Mouse (Mus musculus): Measurements from ENCODE around the gene Rad51b. TPM values are rescaled to one million over a fixed set of nuclear protein-coding genes. Genes with fewer than 3 reads are reported as not detected.

Rad51b gene
- total and polyA plus RNA-seq, 3 experiments: 6.5 to 8.6 (median 8.5) TPM

- Histone ChIP-seq H3K4me3 (replicated peaks in 1 of 3; ENCODE audit: low read depth in 2 of 3, low read length in 2 of 3, poor library complexity in 1 of 3) (no peak overlapping the region), H3K9me3 (replicated peaks; ENCODE audit: low read length) (no peaks in the 10 kb centered on the region), H3K27me3 (replicated peaks) (no peaks in the 10 kb centered on the region), H3K79me2 (replicated peaks; ENCODE audit: control insufficient read depth, extremely low read depth, insufficient read depth, poor library complexity, severe bottlenecking) (no peaks in the 10 kb centered on the region), H3K9ac (ENCODE audit: insufficient read depth, low read depth) (no peak overlapping the region), H3K27ac (ENCODE audit: insufficient read depth, low read depth) (no peak overlapping the region), H3K4me2 (ENCODE audit: insufficient read depth, low read depth, poor library complexity, severe bottlenecking) (no peak overlapping the region), H3K36me3 (replicated peaks in 1 of 2; ENCODE audit: control insufficient read depth in 1 of 2, insufficient read depth in 1 of 2, low read length in 1 of 2) (peaks cover 0 to 14% of the 10 kb centered on the region in 2 experiments), H3K4me1 (ENCODE audit: control insufficient read depth in 1 of 2, insufficient read depth in 2 of 2) (peaks cover 5 to 11% of the 10 kb centered on the region in 2 experiments; a peak in 2 of 4 replicates)
- dilution Hi-C loops (cut with MboI; ENCODE audit: extremely low pct_ligation_motif_present, extremely low pct_unique_long_range_greater_than_20kb, low sequenced_read_pairs): no loop called here
- in situ Hi-C loops (cut with MboI; ENCODE audit: low pct_ligation_motif_present, low pct_unique_long_range_greater_than_20kb, low sequenced_read_pairs): no loop called here
- no peak for DNase-seq (ENCODE audit: extremely low read depth)
- TF ChIP-seq USF2 (conservative IDR thresholded peaks at IDR 0.05; ENCODE audit: low read depth, low read length) (no peak), MAX (IDR thresholded peaks at IDR 0.05; ENCODE audit: low read length) (no peak), ZKSCAN1 (IDR thresholded peaks at IDR 0.05; ENCODE audit: borderline replicate concordance, low read depth, low read length) (no peak), UBTF (IDR thresholded peaks at IDR 0.05; ENCODE audit: low read depth, low read length) (no peak), ZNF384 (IDR thresholded peaks at IDR 0.05; ENCODE audit: low read depth, low read length) (no peak), POLR2AphosphoS2 (IDR thresholded peaks at IDR 0.05; ENCODE audit: low read depth, low read length) (no peak), SMC3 (IDR thresholded peaks at IDR 0.05; ENCODE audit: low read depth, low read length) (no peak), BHLHE40 (IDR thresholded peaks at IDR 0.05; ENCODE audit: low read depth, low read length) (no peak), KAT2A (IDR thresholded peaks at IDR 0.05; ENCODE audit: insufficient replicate concordance, low read length) (no peak), MEF2A (IDR thresholded peaks at IDR 0.05; ENCODE audit: borderline replicate concordance, low read depth, low read length) (no peak), NELFE (IDR thresholded peaks at IDR 0.05; ENCODE audit: low read depth, low read length) (no peak), GABPA (IDR thresholded peaks at IDR 0.05; ENCODE audit: insufficient replicate concordance, low read depth, low read length) (no peak), TCF12 (IDR thresholded peaks at IDR 0.05; ENCODE audit: low read depth, low read length) (no peak), HCFC1 (IDR thresholded peaks at IDR 0.05; ENCODE audit: low read depth, low read length) (no peak), POLR2A (IDR thresholded peaks at IDR 0.05; ENCODE audit: low read depth, low read length) (no peak), JUN (IDR thresholded peaks at IDR 0.05; ENCODE audit: insufficient read depth, low read depth, low read length) (no peak), ELF1 (IDR thresholded peaks at IDR 0.05; ENCODE audit: low read depth, low read length) (no peak)
These were observed 205.9 kb downstream of the Rad51b start for GRCm38 (mm10) chr12:79502862-79503581.

DNA sequence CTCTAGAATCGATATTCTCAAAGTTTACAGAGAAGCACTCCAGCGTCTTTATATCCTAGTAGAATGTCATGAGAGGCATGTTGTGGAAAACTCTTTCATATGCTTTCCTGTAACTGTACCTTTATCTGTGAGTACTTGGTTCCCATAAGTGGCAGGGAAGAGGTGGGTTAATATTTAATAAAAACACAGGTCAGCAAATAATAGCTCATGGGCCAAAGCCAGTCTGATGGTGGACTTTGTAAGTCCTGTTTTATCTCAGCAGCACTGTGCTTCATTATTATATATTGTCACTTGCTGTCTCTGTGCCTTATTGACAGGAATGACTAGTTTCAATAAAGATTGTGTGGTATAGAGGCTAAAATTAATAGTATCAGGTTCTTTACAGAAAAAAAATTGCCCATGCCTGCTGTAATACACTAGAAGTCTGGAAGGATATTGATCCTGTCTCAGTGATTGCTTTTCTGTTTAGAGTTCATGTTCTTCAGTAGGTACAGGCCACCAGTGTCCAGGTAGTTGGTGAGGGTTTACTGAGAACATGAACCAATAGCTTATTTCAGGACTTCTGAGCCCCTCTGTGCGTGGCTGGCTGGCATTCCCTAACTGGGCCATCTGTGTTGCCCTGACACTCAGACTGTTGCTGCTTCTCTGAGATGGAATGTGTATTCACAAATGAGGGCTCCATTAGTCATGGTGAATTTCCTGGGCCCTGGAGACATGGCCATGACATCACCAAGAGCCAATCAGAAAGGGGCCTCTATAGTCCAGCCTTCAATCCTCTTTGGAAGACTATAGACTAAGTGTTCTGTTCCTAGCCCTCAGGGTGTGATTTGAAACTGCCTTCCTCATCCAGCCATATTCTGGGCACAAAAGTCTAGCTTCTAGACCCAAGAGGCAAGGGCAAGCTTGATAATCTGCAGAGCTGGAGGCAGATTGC, 206.8 kb downstream of the Rad51b start:
- Histone ChIP-seq H3K4me3 (replicated peaks in 1 of 3; ENCODE audit: low read depth in 2 of 3, low read length in 2 of 3, poor library complexity in 1 of 3) (no peak overlapping the region), H3K36me3 (replicated peaks in 1 of 2; ENCODE audit: control insufficient read depth in 1 of 2, insufficient read depth in 1 of 2, low read length in 1 of 2) (peaks cover 0 to 14% of the 10 kb centered on the region in 2 experiments), H3K9ac (ENCODE audit: insufficient read depth, low read depth) (no peak overlapping the region), H3K9me3 (replicated peaks; ENCODE audit: low read length) (no peaks in the 10 kb centered on the region), H3K27me3 (replicated peaks) (no peaks in the 10 kb centered on the region), H3K4me1 (ENCODE audit: control insufficient read depth in 1 of 2, insufficient read depth in 2 of 2) (peaks cover 6 to 14% of the 10 kb centered on the region in 2 experiments; a peak in 2 of 4 replicates), H3K79me2 (replicated peaks; ENCODE audit: control insufficient read depth, extremely low read depth, insufficient read depth, poor library complexity, severe bottlenecking) (no peaks in the 10 kb centered on the region), H3K27ac (ENCODE audit: insufficient read depth, low read depth) (no peak overlapping the region), H3K4me2 (ENCODE audit: insufficient read depth, low read depth, poor library complexity, severe bottlenecking) (no peak overlapping the region)
- in situ Hi-C loops (cut with MboI; ENCODE audit: low pct_ligation_motif_present, low pct_unique_long_range_greater_than_20kb, low sequenced_read_pairs): no loop called here
- no peak for TF ChIP-seq JUN (IDR thresholded peaks at IDR 0.05; ENCODE audit: insufficient read depth, low read depth, low read length)
- no peak for DNase-seq (ENCODE audit: extremely low read depth)
- dilution Hi-C loops (cut with MboI; ENCODE audit: extremely low pct_ligation_motif_present, extremely low pct_unique_long_range_greater_than_20kb, low sequenced_read_pairs): no loop called here
